Mouse (Mus musculus) liver, embryonic 16.5 days (tissue): ENCODE measurements around the gene Ctdsp1. TPM values are rescaled to one million over a fixed set of nuclear protein-coding genes. Genes with fewer than 3 reads are reported as not detected.
A peak's percentile ranks its signal among the peaks of the same experiment; 100 is the strongest.

Source experiments
- ATAC-seq: fragments of 200-750 bp; cut with Nextera tagmentation; 2 replicates; pipeline ENCODE4 v1.8.0; 2017; ENCODE audit warnings: low read depth, mild to moderate bottlenecking, moderate number of reproducible peaks, moderate library complexity
- H3K27ac ChIP-seq: fragments of 300-500 bp; sonication (generic); 2 replicates; pipeline ENCODE4 v1.5.1; 2014; ENCODE audit warnings: mild to moderate bottlenecking, low read length
- H3K27me3 ChIP-seq: fragments of 300-500 bp; sonication (generic); 2 replicates; pipeline ENCODE4 v1.6.1; 2014; ENCODE audit warnings: low read depth, low read length, mixed read lengths; ENCODE audit not compliant: control insufficient read depth, insufficient read depth
- H3K36me3 ChIP-seq: fragments of 300-500 bp; sonication (generic); 2 replicates; pipeline ENCODE4 v1.6.1; 2014; ENCODE audit warnings: mild to moderate bottlenecking; ENCODE audit not compliant: control insufficient read depth, insufficient read depth
- H3K4me1 ChIP-seq: fragments of 300-500 bp; sonication (generic); 2 replicates; pipeline ENCODE4 v1.6.1; 2014; ENCODE audit warnings: low read depth, low read length, mixed read lengths; ENCODE audit not compliant: control insufficient read depth
- H3K4me2 ChIP-seq: fragments of 300-500 bp; sonication (generic); 2 replicates; pipeline ENCODE4 v1.6.1; 2014; ENCODE audit warnings: low read depth, low read length, mixed read lengths
- H3K4me3 ChIP-seq: fragments of 300-500 bp; sonication (generic); 2 replicates; pipeline ENCODE4 v1.5.1; 2014; ENCODE audit warnings: low read depth, mild to moderate bottlenecking, low read length
- H3K9ac ChIP-seq: fragments of 300-500 bp; sonication (generic); 2 replicates; pipeline ENCODE4 v1.6.1; 2014; ENCODE audit warnings: low read depth, low read length
- H3K9me3 ChIP-seq: fragments of 300-500 bp; sonication (generic); replicated peaks from 2 replicates; pipeline ENCODE4 v1.6.1; 2016; ENCODE audit warnings: low read length; ENCODE audit not compliant: control insufficient read depth
- WGBS: fragments of 180-500 bp; shearing (Covaris S2); extraction: QIAGEN DNeasy Blood & Tissue Kit; methylation state at CpG from one replicate; pipeline ENCODE4 v1.1.7; 2014; ENCODE audit not compliant: insufficient replicate concordance; 5-methylcytosine and 5-hydroxymethylcytosine counted together
- polyA plus RNA-seq: library from polyadenylated mRNA; unstranded; fragments of >200 nt; fragmentation: Nextera tagmentation; extraction: Ambion mirVana; gene quantifications from 2 replicates; pipeline ENCODE4 v1.2.1, GENCODE M21; 2015

Gene Ctdsp1
- 45.9 and 48.6 TPM in 2 replicates for polyA plus RNA-seq

DNA sequence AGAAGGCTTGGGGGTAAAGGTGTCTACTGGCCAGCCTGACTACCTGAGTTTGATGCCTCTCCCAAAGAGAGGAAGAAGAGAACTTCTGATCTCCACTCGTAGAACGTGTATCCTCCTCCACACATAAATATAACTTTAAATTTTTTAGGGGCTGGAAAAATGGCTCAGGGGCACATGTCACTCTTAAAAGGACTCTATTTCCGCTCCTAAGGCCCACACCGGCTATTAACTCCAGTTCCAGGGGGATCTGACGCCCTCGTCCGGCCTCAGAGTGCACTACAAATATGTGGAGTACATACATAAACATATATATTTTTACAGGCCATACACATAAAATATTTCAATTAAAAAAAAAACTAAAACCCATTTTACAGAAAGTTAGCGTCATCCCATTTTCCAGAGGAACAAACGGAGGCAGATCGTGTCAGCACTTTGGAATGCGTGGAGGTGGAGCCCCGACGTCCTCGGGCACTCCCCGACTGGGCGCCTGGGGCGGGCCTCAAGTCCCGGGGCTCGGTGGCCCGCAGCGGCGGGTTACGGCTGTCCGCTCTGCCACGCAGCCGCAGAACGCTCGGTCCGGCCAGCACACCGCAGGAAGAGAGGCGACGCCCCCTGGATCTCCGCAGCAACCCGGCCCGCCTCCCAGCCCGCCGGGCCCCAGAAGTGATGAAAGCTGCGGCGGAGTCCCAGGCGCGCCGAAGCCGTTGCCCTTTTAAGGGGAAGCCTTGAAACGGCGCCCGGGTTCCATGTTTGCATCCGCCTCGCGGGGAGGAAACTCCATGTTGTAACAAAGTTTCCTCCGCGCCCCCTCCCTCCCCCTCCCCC, at the start of gene Ctdsp1:
Ctdsp1 (plus strand) TSS at position 586 of the 825 bp plus-strand sequence.
- Histone ChIP-seq H3K4me2 (peak within 1 kb of the TSS; percentile 99), H3K27ac (peak within 1 kb of the TSS; percentile 98), H3K4me3 (peak within 1 kb of the TSS; percentile 94), H3K27me3 (no peaks in the 10 kb centered on the region), H3K36me3 (peaks cover 20% of the 10 kb centered on the region), H3K9ac (peak within 1 kb of the TSS; percentile 98), H3K4me1 (peaks cover 63% of the 10 kb centered on the region), H3K9me3 (no peaks in the 10 kb centered on the region)
- 2% methylated on average over 47 of the region's 51 CpGs for WGBS
- peak; percentile 75 for ATAC-seq

DNA sequence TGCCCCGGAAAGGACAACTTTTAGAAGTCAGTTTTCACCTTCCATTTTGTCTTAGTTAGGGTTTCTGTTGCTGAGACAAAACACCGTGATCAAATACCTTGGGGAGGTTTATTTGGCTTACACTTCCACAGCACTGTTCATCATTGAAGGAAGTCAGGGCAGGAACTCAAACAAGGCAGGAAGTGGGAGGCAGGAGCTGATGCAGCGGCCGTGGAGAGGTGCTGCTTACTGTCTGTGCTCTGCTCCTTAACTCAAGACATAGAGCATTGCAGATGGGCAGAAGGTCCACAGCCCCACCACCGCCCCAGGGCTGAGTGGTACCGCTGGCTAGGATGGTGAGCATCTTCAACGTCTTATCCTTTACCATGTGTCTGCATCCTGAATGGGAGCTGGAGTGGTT, 49.4 kb upstream of the Ctdsp1 start:
- WGBS, result 57% methylated on average over 7 of the region's 7 CpGs
- H3K4me2 ChIP-seq, result no peak overlapping the region

DNA sequence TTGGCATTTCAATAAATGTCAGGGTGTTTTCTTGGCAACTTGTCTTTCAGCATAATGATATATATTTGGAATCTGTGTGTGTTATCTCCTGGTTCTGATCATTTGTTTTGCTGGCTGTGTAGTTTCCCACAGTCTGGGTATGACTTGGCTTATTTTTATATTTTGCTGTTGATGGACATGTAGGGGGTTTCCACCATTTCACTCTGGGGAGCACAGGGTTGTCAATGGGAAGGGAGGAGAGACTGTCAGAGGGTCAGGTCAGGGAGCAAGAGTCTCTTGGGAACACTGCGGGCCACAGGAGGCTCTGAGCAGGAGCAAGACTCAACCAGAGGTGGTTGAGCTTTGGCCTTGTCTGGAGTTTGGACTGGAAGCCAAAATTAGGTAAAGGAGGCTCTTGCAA, 49.0 kb upstream of the Ctdsp1 start:
- no peak for ATAC-seq

More for the DNA sequence above, 49.4 kb upstream of the Ctdsp1 start:
- Histone ChIP-seq H3K9ac (no peak overlapping the region), H3K4me1 (peaks cover 6% of the 10 kb centered on the region; the same call in 1 of the 2 replicates), H3K36me3 (no peaks in the 10 kb centered on the region), H3K27ac (no peak overlapping the region), H3K27me3 (no peaks in the 10 kb centered on the region), H3K4me3 (no peak overlapping the region), H3K9me3 (no peaks in the 10 kb centered on the region)
- ATAC-seq, result no peak

DNA sequence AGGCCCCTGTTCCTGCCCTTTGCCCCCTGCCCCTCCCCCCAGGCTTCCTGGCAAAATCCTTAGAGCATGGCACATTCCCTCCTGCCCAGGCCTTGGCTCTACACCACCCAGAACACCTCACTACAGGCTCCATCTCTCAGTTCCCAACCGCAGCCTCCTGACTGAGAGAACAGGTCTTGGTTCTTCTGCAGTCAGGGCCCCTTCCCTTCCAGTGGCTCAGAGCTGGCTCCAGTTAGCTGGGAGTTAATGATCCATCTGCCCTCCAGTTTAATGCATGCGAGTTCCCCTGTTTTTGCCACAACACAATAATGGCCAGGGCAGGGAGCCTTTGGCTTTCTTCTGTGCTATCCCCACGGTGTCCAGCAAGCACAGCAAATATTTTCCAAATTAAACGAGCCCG, 48.1 kb upstream of the Ctdsp1 start:
- no peak overlapping the region for H3K9ac ChIP-seq
- no peak overlapping the region for H3K4me2 ChIP-seq
- no peaks in the 10 kb centered on the region for H3K27me3 ChIP-seq
- no peaks in the 10 kb centered on the region for H3K36me3 ChIP-seq
- H3K9me3 ChIP-seq, result no peaks in the 10 kb centered on the region
- WGBS, result 61% methylated on average over 5 of the region's 5 CpGs
- no peak overlapping the region for H3K4me3 ChIP-seq
- no peak for ATAC-seq
- no peak overlapping the region for H3K27ac ChIP-seq
- H3K4me1 ChIP-seq, result peaks cover 6% of the 10 kb centered on the region; the same call in 1 of the 2 replicates

More for the DNA sequence above, 49.0 kb upstream of the Ctdsp1 start:
- Histone ChIP-seq H3K4me1 (peaks cover 6% of the 10 kb centered on the region; the same call in 1 of the 2 replicates), H3K27ac (no peak overlapping the region), H3K9me3 (no peaks in the 10 kb centered on the region), H3K4me2 (no peak overlapping the region), H3K36me3 (no peaks in the 10 kb centered on the region), H3K9ac (no peak overlapping the region), H3K27me3 (no peaks in the 10 kb centered on the region), H3K4me3 (no peak overlapping the region)
- WGBS, result 64% methylated on average over 1 of the region's 1 CpGs

DNA sequence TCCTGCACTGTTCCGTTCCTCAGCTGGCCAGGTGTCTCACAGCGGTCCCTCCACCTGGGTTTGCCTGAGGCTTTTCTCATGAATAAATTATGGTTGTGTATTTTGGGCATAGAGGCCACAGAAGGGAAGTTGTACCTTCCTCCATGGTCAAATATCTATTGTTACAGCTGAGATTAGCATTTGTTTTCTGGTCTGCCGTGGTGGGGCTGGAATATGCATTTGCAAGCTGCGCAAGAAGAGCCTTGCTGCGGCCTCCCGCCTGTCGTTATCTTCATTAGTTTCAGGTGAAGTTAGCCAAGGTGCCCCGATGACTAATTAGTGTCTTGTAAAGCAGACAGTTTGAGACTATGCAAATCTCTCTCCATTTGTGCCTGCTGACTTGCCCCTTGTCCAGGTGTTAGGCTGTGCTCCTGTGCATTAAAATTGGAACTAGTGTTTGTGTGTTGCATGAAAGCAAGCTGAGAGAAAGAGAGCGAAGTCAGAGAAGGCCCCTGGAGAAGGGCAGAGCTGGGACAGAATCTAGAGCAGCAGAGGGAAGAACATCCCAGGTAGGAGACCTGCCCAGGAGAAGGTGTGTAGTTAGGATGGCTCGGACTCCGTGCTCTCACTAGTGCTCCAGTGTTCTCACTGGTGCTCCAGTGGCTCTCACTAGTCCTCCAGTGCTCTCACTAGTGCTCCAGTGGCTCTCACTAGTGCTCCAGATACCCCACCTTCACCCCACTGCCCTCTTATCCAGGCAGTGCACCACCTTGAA, 47.0 kb upstream of the Ctdsp1 start:
- H3K9ac ChIP-seq, result no peak overlapping the region
- H3K9me3 ChIP-seq, result no peaks in the 10 kb centered on the region
- no peaks in the 10 kb centered on the region for H3K36me3 ChIP-seq
- no peak overlapping the region for H3K4me2 ChIP-seq
- H3K27me3 ChIP-seq, result no peaks in the 10 kb centered on the region
- 63% methylated on average over 11 of the region's 11 CpGs for WGBS
- no peak overlapping the region for H3K27ac ChIP-seq
- H3K4me3 ChIP-seq, result no peak overlapping the region
- no peak for ATAC-seq
- peaks cover 6% of the 10 kb centered on the region; the same call in 1 of the 2 replicates for H3K4me1 ChIP-seq

DNA sequence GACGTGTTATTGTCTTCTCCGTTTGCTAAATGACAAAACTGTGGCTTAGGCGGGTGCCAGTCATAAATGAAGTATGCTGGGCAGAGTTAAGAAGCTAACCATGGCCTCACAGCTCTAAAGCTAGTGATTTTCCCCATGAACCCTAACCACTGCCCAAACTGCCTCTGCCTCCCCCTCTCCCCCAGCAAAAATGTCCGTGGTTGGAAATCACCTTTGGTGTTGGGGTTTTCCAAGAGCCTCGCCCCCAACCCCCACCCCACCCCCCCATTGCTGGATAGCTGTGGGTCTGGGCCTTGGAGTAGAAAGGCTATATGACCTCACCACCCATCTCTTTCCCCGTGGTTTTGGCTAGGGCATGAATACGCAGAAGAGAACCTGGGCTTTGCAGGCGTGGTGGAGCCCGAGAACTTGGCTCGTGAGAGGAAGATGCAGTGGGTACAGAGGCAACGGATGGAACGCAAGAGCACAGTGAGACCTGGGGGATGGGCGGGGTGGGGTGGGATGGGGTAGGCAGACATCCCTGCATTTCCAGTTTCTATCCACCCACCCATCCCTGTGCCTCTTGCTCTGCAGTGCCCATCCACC, 40.0 kb upstream of the Ctdsp1 start:
- H3K27me3 ChIP-seq, result no peaks in the 10 kb centered on the region
- H3K4me1 ChIP-seq, result no peaks in the 10 kb centered on the region
- ATAC-seq, result no peak
- H3K4me3 ChIP-seq, result no peak overlapping the region
- WGBS, result 62% methylated on average over 13 of the region's 13 CpGs
- H3K9ac ChIP-seq, result no peak overlapping the region
- H3K36me3 ChIP-seq, result no peaks in the 10 kb centered on the region
- H3K9me3 ChIP-seq, result no peaks in the 10 kb centered on the region
- no peak overlapping the region for H3K4me2 ChIP-seq
- no peak overlapping the region for H3K27ac ChIP-seq

DNA sequence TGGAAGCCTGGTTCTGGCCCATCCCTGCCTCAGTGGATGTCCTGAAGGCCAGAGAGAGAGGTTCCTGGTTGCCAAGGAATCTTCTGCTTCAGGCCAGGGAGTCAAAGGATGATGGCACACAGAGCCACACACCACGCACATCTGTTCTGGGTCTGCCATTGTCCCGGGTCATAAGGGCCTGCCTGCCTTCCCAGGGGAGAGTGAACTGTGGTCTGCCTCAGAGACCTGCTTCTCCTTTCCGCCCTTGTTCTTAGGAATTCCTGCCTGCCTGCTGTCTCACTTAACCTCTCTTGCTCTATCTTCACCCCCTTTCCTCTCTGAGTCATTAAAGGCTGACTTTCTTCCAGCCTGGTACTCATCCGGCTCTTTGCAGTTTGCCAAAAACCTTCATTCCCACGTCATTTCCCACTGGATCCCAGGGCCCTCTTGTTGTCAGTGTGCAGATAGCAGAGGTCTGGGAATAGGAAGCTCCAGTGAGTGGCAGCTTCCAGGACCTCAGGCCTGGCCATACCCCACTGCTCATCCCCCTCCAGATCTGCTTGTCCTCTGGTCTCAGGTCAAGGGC, 38.7 kb upstream of the Ctdsp1 start:
- peak; percentile 48; the same call in 1 of the 2 replicates for ATAC-seq
- Histone ChIP-seq H3K27me3 (no peaks in the 10 kb centered on the region), H3K4me2 (no peak overlapping the region), H3K9ac (no peak overlapping the region), H3K4me1 (no peaks in the 10 kb centered on the region), H3K27ac (no peak overlapping the region), H3K9me3 (no peaks in the 10 kb centered on the region), H3K4me3 (no peak overlapping the region), H3K36me3 (no peaks in the 10 kb centered on the region)
- WGBS, result 66% methylated on average over 5 of the region's 5 CpGs

DNA sequence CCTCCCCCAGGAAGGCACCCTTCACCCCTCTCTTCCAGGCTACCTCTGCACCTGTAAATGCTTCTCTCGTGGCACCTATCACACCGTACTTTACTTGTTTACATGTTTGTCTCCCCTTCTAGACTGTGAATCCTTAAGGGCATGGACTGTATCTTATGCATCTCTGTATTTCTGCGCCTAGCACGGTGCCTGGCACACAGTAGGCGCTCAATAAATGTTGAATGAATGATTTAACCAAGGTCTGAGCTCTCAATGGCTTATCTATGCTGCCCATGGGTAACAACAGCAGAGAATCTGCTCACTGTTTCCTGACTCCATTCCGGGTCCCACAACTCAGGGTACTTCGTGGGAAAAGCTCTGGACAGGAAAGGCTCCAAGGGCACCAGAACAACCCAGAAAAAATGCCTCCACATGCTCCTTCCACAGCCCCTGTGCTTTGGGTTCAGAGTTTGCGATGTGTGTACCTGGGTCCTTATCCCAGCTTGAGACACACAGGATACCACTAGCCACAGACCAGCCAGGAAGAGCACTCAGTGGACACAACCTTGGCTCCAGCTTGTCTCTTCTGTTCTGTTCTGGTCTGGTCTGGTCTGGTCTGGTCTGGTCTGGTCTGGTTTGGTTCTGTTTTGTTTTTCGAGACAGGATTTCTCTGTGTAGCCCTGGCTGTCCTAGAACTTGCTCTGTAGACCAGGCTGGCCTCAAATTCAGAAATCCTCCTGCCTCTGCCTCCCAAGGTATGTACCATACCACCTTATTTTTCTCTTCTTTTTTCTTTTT, 37.7 kb upstream of the Ctdsp1 start:
- Histone ChIP-seq H3K27me3 (no peaks in the 10 kb centered on the region), H3K27ac (no peak overlapping the region), H3K36me3 (no peaks in the 10 kb centered on the region), H3K9ac (no peak overlapping the region), H3K4me2 (no peak overlapping the region), H3K4me3 (no peak overlapping the region), H3K9me3 (no peaks in the 10 kb centered on the region), H3K4me1 (no peaks in the 10 kb centered on the region)
- 64% methylated on average over 9 of the region's 9 CpGs for WGBS
- ATAC-seq, result no peak
